Mouse (Mus musculus) layer of hippocampus, adult 9-10 months (tissue): ENCODE results near the gene Btnl1.

Source experiments
- DNase-seq: peaks from one replicate; pipeline ENCODE4 v3.0.0; 2022; ENCODE audit warnings: low spot score

Gene Btnl1

GRCm38 (mm10) chr17:34376847-34377246 lies at the start of gene Btnl1:
TSS of gene Btnl1 (plus strand) at chr17:34377132.
- DNase-seq = no peak

- no peak for DNase-seq
Measured at GRCm38 (mm10) chr17:34329807-34330206, 47.1 kb upstream of the Btnl1 start.

- DNase-seq = no peak
Measured at GRCm38 (mm10) chr17:34331200-34331599, 45.7 kb upstream of the Btnl1 start.

GRCm38 (mm10) chr17:34340619-34341402 lies 36.1 kb upstream of the Btnl1 start:
- DNase-seq = no peak

- DNase-seq = no peak
Measured at GRCm38 (mm10) chr17:34344882-34345281, 32.0 kb upstream of the Btnl1 start.

- DNase-seq = no peak
Measured at GRCm38 (mm10) chr17:34345486-34345885, 31.4 kb upstream of the Btnl1 start.

GRCm38 (mm10) chr17:34346041-34346440 lies 30.9 kb upstream of the Btnl1 start:
- no peak for DNase-seq

- peak; percentile 88 for DNase-seq
Measured at GRCm38 (mm10) chr17:34347606-34348308, 29.2 kb upstream of the Btnl1 start.

GRCm38 (mm10) chr17:34349429-34349828 lies 27.5 kb upstream of the Btnl1 start:
- DNase-seq = peak; percentile 81

- DNase-seq = no peak
Measured at GRCm38 (mm10) chr17:34354539-34354938, 22.4 kb upstream of the Btnl1 start, which contains the start of gene Btnl2. TSS of gene Btnl2 (plus strand) at chr17:34354822.

- DNase-seq = no peak
Measured at GRCm38 (mm10) chr17:34354940-34355339, 22.0 kb upstream of the Btnl1 start.

GRCm38 (mm10) chr17:34362954-34363546 lies 13.9 kb upstream of the Btnl1 start:
- DNase-seq = no peak

GRCm38 (mm10) chr17:34363676-34364310 lies 13.1 kb upstream of the Btnl1 start:
- DNase-seq = no peak

GRCm38 (mm10) chr17:34365031-34365430 lies 11.9 kb upstream of the Btnl1 start:
- no peak for DNase-seq

GRCm38 (mm10) chr17:34370563-34370962 lies 6.4 kb upstream of the Btnl1 start:
- DNase-seq = no peak

GRCm38 (mm10) chr17:34373055-34373709 lies 3.8 kb upstream of the Btnl1 start:
- DNase-seq = no peak

- DNase-seq = no peak
Measured at GRCm38 (mm10) chr17:34377450-34378209, 698 bp downstream of the Btnl1 start.

- DNase-seq = no peak
Measured at GRCm38 (mm10) chr17:34378716-34379115, 1.8 kb downstream of the Btnl1 start.

- DNase-seq = no peak
Measured at GRCm38 (mm10) chr17:34379451-34379850, 2.5 kb downstream of the Btnl1 start.

GRCm38 (mm10) chr17:34381876-34382275 lies 4.9 kb downstream of the Btnl1 start:
- DNase-seq = no peak

GRCm38 (mm10) chr17:34383212-34383611 lies 6.3 kb downstream of the Btnl1 start:
- DNase-seq = no peak
